Mouse (Mus musculus): ENCODE data around the gene Cryzl2. TPM values are rescaled to one million over a fixed set of nuclear protein-coding genes. Genes with fewer than 3 reads are reported as not detected.

Gene Cryzl2
- polyA plus RNA-seq (2015; fragmentation: Nextera tagmentation; extraction: Ambion mirVana): 6.8 and 8.6 TPM in 2 replicates

DNA sequence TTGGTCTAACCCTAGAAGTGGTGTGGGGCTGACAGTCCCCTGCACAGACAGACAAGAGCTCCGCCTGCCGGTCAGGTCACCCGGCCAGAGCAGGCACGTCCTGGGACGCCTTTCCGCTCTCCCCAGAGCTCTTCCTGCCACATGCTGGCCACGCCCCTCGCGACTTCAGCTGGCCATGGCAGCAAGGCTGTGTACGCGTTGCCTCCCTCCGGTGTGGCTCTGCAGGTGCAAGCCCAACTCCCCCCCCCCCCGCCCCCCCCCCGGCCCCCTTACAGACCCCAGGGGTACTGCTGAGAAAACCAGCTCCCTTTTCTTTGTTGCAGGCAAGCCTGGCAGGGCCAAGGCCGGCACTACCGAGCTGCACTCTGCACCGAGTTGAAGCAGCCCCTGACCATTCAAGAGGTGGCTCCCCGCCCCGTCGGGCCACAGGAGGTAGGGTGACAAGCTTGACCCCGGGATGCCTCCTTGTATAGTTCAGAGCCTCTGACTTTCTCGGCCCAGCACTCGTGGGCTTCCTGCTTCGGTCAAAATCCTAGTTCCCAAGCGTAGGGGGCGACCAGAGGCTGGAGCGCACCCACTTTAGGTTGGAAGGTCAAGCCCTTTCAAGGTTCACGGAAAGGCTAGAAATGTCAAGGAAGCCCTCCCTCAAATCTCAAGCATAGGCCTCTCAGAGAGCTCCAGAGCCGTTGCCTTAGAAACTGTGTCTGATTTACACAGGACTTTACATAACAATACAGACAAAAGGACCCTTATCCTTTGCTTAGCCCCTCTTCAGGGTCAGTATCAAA is at the start of gene Cryzl2:
Gene Cryzl2, plus strand, starts transcription at position 157 of the 788 bp plus-strand sequence.
- Histone ChIP-seq H3K9me3 (no peaks in the 10 kb centered on the region), H3K4me1 (replicated peaks) (peaks cover 9% of the 10 kb centered on the region; the same call in 1 of the 2 replicates), H3K9ac (no peak within 1 kb of the TSS), H3K27me3 (no peaks in the 10 kb centered on the region), H3K4me2 (peak within 1 kb of the TSS; percentile 48), H3K4me3 (peak within 1 kb of the TSS; percentile 25), H3K27ac (replicated peaks) (no peak within 1 kb of the TSS), H3K36me3 (no peaks in the 10 kb centered on the region)
- 2% methylated on average over 27 of the region's 29 CpGs for WGBS
- ATAC-seq (ENCODE audit: low FRiP score, low read depth): peak; percentile 87

DNA sequence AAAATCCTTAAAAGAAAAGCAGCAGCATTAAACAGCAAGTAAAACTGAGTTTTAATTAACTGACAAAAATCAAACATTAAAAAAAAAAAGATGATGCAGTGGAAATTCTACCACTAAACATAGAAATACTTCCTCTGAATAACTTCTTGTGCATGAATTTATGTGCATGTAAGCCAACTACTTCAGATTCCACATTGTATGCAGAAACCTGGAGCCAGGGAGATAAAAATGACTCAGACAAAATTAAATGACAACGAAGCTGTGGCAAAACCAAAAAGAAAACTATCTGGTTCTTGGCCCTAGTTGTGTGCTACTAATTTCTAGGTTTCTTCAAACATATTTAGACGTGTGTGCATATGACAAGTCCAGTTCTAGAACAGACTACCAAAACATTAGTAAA is 48.7 kb upstream of the Cryzl2 start:
- Histone ChIP-seq H3K27me3 (no peaks in the 10 kb centered on the region), H3K4me3 (no peak overlapping the region), H3K36me3 (no peaks in the 10 kb centered on the region), H3K4me1 (replicated peaks) (peaks cover 21% of the 10 kb centered on the region), H3K9me3 (no peaks in the 10 kb centered on the region), H3K4me2 (no peak overlapping the region), H3K9ac (no peak overlapping the region), H3K27ac (replicated peaks) (no peak overlapping the region)
- no peak for ATAC-seq (ENCODE audit: low FRiP score, low read depth)
- WGBS: 80% methylated on average over 2 of the region's 2 CpGs

DNA sequence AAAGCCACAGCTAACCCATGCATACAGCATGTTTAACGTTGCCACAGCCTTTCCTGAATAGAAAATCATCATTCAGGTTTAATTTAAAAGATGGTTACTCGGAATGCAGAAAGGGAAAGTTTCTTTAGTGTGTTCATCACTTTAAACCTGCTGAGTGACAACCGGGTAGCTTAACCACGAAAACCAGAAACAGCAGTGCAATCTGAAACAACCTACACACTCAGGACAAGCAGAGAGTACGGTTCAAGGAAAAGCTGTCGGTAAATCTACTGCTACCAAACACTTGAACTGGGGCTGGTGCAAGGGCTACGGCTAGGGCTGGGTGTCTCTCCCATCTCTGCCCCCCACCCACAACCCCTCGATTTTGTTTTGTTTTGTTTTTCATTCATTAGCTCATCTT is 47.4 kb upstream of the Cryzl2 start:
- Histone ChIP-seq H3K4me2 (peak overlapping the region; percentile 87), H3K9ac (peak overlapping the region; percentile 81), H3K4me1 (replicated peaks) (peaks cover 21% of the 10 kb centered on the region), H3K9me3 (no peaks in the 10 kb centered on the region), H3K36me3 (no peaks in the 10 kb centered on the region), H3K27ac (replicated peaks) (0 out of 2 replicates have a peak overlapping the region, but pooled peaks have one; percentile 97), H3K27me3 (no peaks in the 10 kb centered on the region), H3K4me3 (peak overlapping the region; percentile 96)
- ATAC-seq (ENCODE audit: low FRiP score, low read depth): no peak
- WGBS: 10% methylated on average over 8 of the region's 8 CpGs

DNA sequence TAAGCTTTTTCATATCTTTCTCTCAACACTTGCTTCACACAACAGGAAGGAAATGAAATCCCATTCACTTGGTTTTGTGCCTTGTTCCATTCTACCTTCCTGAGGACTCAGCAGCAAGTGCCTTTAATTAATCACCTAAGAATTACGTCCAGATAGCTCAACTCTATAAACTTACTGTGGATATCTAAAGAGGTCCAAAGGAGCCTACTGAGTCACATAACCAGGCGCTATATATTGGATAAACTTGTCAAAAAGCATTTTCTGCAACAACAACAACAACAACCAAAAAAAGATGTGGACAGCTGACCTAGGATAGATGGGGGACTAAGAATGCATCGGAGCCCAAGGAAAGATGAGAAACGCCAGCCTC is 47.1 kb upstream of the Cryzl2 start:
- H3K27me3 ChIP-seq: no peaks in the 10 kb centered on the region
- H3K36me3 ChIP-seq: no peaks in the 10 kb centered on the region
- ATAC-seq (ENCODE audit: low FRiP score, low read depth): no peak
- H3K4me1 ChIP-seq (replicated peaks): peaks cover 21% of the 10 kb centered on the region
- peak overlapping the region; percentile 96 for H3K4me3 ChIP-seq
- H3K4me2 ChIP-seq: peak overlapping the region; percentile 87
- 0% methylated on average over 4 of the region's 4 CpGs for WGBS
- no peaks in the 10 kb centered on the region for H3K9me3 ChIP-seq
- peak overlapping the region; percentile 81 for H3K9ac ChIP-seq
- H3K27ac ChIP-seq (replicated peaks): peak overlapping the region; percentile 97

DNA sequence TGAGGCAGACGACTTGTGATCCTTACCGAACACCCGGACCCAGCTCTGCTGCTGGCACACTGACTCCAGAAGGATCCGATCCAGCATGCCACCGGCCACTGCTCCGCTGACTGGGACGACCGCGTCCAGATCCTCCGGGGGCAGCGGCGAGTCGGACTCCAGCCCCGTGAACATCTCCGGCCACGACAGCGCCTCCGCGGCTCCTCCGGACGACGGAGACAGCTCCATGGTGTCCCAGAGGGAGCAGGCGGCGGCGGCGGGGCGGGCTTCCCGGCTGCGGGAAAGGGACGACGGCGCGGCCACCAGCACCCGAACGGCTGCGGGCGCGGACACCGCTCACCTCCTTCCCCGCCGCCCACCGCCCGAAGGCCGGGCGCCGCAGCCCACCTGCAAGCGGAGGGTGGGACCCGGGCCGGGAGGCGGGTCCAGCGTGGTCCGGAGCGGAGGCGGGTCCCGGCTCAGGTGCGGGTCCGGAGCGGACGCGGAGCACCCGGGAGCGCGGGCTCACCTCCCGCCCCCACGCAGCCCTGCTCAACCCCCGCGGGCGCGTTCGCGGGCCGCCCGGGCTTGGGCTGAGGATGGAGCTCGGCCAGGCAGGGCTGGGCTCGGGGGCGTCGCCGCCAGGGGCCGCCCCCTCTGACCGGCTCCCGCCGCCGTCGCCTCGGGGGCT is 46.5 kb upstream of the Cryzl2 start:
- H3K27me3 ChIP-seq: no peaks in the 10 kb centered on the region
- peaks cover 21% of the 10 kb centered on the region for H3K4me1 ChIP-seq (replicated peaks)
- H3K9ac ChIP-seq: peak overlapping the region; percentile 81
- peak overlapping the region; percentile 87 for H3K4me2 ChIP-seq
- H3K4me3 ChIP-seq: peak overlapping the region; percentile 96
- no peaks in the 10 kb centered on the region for H3K36me3 ChIP-seq
- peak overlapping the region; percentile 97 for H3K27ac ChIP-seq (replicated peaks)
- WGBS: under 1% methylated on average over 59 of the region's 85 CpGs
- ATAC-seq (ENCODE audit: low FRiP score, low read depth): peak; percentile 87
- no peaks in the 10 kb centered on the region for H3K9me3 ChIP-seq

DNA sequence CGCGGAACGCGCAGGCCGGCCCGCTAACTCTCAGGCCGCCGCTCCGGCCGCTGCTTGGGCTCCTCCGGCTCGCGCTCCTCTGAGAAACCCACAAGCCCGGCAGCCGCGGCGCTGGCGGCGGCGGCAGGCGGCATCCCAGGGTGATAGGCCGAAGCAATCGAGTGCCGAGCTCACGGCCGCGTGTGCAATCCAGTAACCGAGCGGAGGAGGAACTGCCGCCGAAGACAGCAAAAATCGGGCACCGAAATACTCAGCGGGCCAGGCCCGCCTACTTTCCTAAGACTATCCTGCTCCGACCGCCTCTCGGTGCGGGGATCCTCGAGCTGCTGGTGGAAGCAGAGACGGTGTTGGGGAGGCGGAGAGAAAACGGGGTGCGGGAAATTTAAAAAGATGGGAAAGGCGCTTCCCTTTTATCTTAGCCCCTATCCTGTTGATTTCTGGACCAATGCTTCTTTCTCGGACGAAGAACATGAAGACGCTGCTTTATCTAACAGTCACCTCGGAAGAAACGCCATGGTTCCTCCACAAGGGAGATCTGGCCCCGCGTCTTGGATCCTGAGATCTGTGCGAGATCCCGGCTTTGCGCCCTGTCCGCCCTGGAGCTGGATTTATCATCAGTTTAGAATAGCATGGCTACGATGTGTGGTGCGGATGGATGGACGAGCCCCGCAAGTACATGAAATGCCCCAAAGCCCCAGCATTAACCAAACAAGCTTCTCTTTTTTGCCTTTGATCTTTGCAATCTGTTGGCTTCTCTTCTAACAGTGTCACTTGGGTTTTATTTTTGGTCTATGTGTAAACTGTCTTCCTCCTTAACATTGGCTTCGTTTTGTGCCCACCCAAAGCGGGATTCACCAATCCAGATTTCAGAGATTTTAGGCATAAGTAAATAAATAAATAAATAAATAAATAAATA is 45.7 kb upstream of the Cryzl2 start, which contains the start of gene Rasal2:
Gene Rasal2, minus strand, starts transcription at position 142 of the 916 bp plus-strand sequence.
- peak within 1 kb of the TSS; percentile 96 for H3K4me3 ChIP-seq
- peak within 1 kb of the TSS; percentile 97 for H3K27ac ChIP-seq (replicated peaks)
- peaks cover 21% of the 10 kb centered on the region for H3K4me1 ChIP-seq (replicated peaks)
- no peaks in the 10 kb centered on the region for H3K9me3 ChIP-seq
- peak; percentile 99 for ATAC-seq (ENCODE audit: low FRiP score, low read depth)
- no peaks in the 10 kb centered on the region for H3K27me3 ChIP-seq
- H3K9ac ChIP-seq: peak within 1 kb of the TSS; percentile 81
- peak within 1 kb of the TSS; percentile 87 for H3K4me2 ChIP-seq
- under 1% methylated on average over 58 of the region's 62 CpGs for WGBS
- H3K36me3 ChIP-seq: no peaks in the 10 kb centered on the region

DNA sequence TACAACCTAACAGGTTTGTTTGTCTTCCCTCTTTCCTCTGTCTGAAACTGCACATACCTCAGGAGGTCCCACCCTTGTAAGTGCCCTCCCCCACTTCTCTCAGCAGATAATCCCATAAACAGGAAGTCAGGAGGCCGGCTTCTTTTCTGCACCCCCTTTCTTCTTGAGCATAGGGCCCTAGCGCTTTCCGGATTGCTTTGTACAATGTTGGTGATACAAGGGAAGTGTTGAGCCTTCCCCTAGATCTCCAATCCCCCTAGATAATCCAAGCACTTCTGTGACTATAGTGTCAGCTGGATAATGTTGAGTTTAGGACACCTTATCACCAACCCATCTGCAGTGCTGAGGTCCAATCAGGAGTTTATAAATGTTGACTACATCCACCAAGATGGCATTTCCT is 42.6 kb upstream of the Cryzl2 start:
- Histone ChIP-seq H3K4me3 (no peak overlapping the region), H3K36me3 (peaks cover 5% of the 10 kb centered on the region; the same call in 1 of the 2 replicates), H3K27ac (replicated peaks) (no peak overlapping the region), H3K9me3 (no peaks in the 10 kb centered on the region), H3K9ac (no peak overlapping the region), H3K4me1 (replicated peaks) (peaks cover 13% of the 10 kb centered on the region), H3K27me3 (no peaks in the 10 kb centered on the region), H3K4me2 (no peak overlapping the region)
- 85% methylated on average over 3 of the region's 3 CpGs for WGBS
- ATAC-seq (ENCODE audit: low FRiP score, low read depth): no peak

DNA sequence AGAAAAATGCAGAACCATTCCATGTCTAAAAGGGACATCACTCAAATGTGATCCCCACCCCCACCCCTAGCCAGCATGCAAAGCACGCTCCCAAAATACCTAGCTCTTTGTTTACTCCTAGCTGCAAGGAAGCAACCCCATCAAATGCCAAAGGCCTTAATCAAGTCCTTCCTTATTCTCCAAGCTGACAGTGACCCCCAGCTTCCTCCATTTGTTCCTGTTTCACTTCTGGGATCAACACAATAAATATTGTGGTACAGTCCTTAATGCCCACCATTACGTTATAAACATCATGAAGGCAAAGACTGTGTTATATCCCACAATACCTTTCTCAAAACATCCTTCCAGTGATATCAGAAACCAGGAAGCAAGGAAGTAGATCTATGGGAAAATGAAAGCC is 41.7 kb upstream of the Cryzl2 start:
- no peak for ATAC-seq (ENCODE audit: low FRiP score, low read depth)
- peaks cover 5% of the 10 kb centered on the region; the same call in 1 of the 2 replicates for H3K36me3 ChIP-seq
- H3K4me1 ChIP-seq (replicated peaks): peaks cover 5% of the 10 kb centered on the region; the same call in 1 of the 2 replicates
- no peak overlapping the region for H3K4me2 ChIP-seq
- H3K9me3 ChIP-seq: no peaks in the 10 kb centered on the region
- 85% methylated on average over 2 of the region's 2 CpGs for WGBS
- no peak overlapping the region for H3K27ac ChIP-seq (replicated peaks)
- no peaks in the 10 kb centered on the region for H3K27me3 ChIP-seq
- H3K4me3 ChIP-seq: no peak overlapping the region
- no peak overlapping the region for H3K9ac ChIP-seq

DNA sequence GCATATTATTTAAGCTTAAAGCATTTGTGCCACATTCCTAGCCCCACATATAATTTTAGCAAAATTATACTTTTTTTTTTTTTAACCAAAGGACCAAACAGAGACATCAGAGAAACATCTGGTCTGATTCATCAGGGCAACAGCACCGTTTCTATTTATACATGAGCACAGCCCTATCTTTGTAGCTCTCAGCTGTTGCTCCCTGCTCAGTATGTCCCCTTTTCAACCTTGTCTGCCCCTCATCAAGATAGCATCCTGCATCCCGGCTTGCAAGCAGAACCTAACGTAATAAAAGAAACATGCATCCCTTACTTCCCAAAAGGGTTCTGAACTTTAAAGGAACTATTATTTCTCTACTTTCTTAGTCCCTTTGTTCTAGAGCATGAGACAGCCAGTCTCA is 41.0 kb upstream of the Cryzl2 start:
- peaks cover 5% of the 10 kb centered on the region; the same call in 1 of the 2 replicates for H3K36me3 ChIP-seq
- H3K27me3 ChIP-seq: no peaks in the 10 kb centered on the region
- no peak overlapping the region for H3K9ac ChIP-seq
- no peak overlapping the region for H3K4me2 ChIP-seq
- no peak overlapping the region; the same call in 1 of the 2 replicates for H3K27ac ChIP-seq (replicated peaks)
- 57% methylated on average over 3 of the region's 3 CpGs for WGBS
- peaks cover 5% of the 10 kb centered on the region; the same call in 1 of the 2 replicates for H3K4me1 ChIP-seq (replicated peaks)
- no peaks in the 10 kb centered on the region for H3K9me3 ChIP-seq
- ATAC-seq (ENCODE audit: low FRiP score, low read depth): no peak
- H3K4me3 ChIP-seq: no peak overlapping the region

DNA sequence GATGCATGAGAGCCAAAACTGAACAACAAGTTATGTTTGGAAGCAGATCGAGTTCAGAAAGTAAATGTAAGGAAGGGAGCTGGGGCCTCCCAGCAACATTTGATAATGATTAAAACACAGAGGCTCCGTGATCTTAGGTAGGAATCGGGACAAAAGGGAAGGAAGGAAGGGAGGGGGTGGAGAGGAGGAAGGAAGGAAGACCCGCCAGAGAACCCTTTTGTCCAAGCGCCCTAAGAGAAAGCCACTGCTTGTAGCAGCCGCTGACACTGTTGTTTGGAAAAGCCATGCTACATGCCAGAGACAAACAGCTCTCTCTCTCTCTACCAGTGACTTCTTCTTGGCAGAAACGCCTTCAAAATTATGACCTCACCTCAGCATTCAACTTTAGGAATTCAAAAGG is 40.5 kb upstream of the Cryzl2 start:
- Histone ChIP-seq H3K9ac (no peak overlapping the region), H3K4me2 (no peak overlapping the region), H3K4me1 (replicated peaks) (peaks cover 5% of the 10 kb centered on the region; the same call in 1 of the 2 replicates), H3K4me3 (no peak overlapping the region), H3K27ac (replicated peaks) (no peak overlapping the region; the same call in 1 of the 2 replicates), H3K27me3 (no peaks in the 10 kb centered on the region), H3K9me3 (no peaks in the 10 kb centered on the region), H3K36me3 (peaks cover 5% of the 10 kb centered on the region; the same call in 1 of the 2 replicates)
- ATAC-seq (ENCODE audit: low FRiP score, low read depth): no peak
- WGBS: 33% methylated on average over 7 of the region's 7 CpGs

DNA sequence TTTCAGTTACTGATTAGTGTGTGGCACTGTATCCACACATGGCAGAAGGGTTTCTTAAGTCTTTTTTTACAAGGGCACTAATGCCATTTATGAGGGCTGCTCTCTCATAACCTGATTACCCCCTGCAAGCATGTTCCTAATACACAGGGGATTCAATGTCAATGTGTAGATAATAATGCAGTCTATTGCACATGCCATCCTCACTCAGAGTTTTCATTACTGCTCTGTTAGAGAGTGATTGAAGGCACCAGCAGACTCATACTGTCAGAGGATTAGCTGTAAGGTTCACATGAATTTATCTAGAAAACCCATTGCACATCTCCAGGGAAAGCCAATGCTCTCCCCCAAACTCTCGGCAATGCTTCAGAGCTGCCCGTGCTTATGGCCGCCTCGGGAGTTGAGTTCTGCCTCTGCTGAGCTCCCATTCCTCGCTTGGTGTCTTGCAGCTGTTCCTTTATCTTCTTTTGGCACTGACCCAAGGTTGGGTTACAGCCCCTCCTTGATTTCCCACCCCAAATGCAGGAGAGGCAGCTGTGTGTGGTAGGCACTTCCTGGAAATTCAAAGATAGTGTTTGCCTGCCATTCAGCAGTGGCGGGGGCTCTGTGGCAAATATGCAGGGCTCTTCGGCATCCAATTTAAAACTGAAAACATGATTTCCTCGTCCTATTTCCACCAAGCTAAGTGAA is 32.5 kb upstream of the Cryzl2 start:
- Histone ChIP-seq H3K4me3 (no peak overlapping the region), H3K27me3 (no peaks in the 10 kb centered on the region), H3K4me2 (peak overlapping the region; percentile 28), H3K9ac (no peak overlapping the region), H3K27ac (replicated peaks) (no peak overlapping the region), H3K9me3 (no peaks in the 10 kb centered on the region), H3K36me3 (no peaks in the 10 kb centered on the region), H3K4me1 (replicated peaks) (peaks cover 6% of the 10 kb centered on the region)
- WGBS: 34% methylated on average over 8 of the region's 8 CpGs
- ATAC-seq (ENCODE audit: low FRiP score, low read depth): no peak

Measured in hindbrain, embryonic 15.5 days (tissue).